Mouse (Mus musculus) liver, embryonic 11.5 days (tissue): ENCODE measurements around the gene Cnbp. TPM values are rescaled to one million over a fixed set of nuclear protein-coding genes. Genes with fewer than 3 reads are reported as not detected.
A peak's percentile ranks its signal among the peaks of the same experiment; 100 is the strongest.

Experiments
- ATAC-seq: fragments of 200-750 bp; cut with Nextera tagmentation; replicated peaks from 2 replicates; pipeline ENCODE4 v1.8.0; 2017; ENCODE audit warnings: moderate number of reproducible peaks, mild to moderate bottlenecking, moderate TSS enrichment, moderate library complexity; ENCODE audit not compliant: low FRiP score
- DNase-seq: peaks from one replicate; pipeline ENCODE4 v3.0.0-alpha.2; 2017; ENCODE audit warnings: low spot score
- H3K27ac ChIP-seq: fragments of 300-500 bp; sonication (generic); 2 replicates; pipeline ENCODE4 v1.5.1; 2014; ENCODE audit warnings: mild to moderate bottlenecking, low read depth, low read length, control low read depth
- H3K27me3 ChIP-seq: fragments of 300-500 bp; sonication (generic); replicated peaks from 2 replicates; pipeline ENCODE4 v1.6.1; 2014; ENCODE audit warnings: low read length, mixed read lengths; ENCODE audit not compliant: control insufficient read depth, insufficient read depth
- H3K36me3 ChIP-seq: fragments of 300-500 bp; sonication (generic); 2 replicates; pipeline ENCODE4 v1.6.1; 2014; ENCODE audit warnings: mild to moderate bottlenecking, low read length, moderate library complexity, mixed read lengths; ENCODE audit not compliant: control insufficient read depth, insufficient read depth
- H3K4me1 ChIP-seq: fragments of 300-500 bp; sonication (generic); replicated peaks from 2 replicates; pipeline ENCODE4 v1.6.1; 2014; ENCODE audit warnings: low read length, mixed read lengths; ENCODE audit not compliant: control insufficient read depth, insufficient read depth
- H3K4me2 ChIP-seq: fragments of 300-500 bp; sonication (generic); 2 replicates; pipeline ENCODE4 v1.6.1; 2014; ENCODE audit warnings: mild to moderate bottlenecking, control low read depth, moderate library complexity
- H3K4me3 ChIP-seq: fragments of 300-500 bp; sonication (generic); 2 replicates; pipeline ENCODE4 v1.5.1; 2014; ENCODE audit warnings: low read depth, low read length, control low read depth
- H3K9ac ChIP-seq: fragments of 300-500 bp; sonication (generic); 2 replicates; pipeline ENCODE4 v1.6.1; 2014; ENCODE audit warnings: low read depth, low read length, control low read depth
- H3K9me3 ChIP-seq: fragments of 300-500 bp; sonication (generic); 2 replicates; pipeline ENCODE4 v1.6.1; 2016; ENCODE audit warnings: low read length, inconsistent platforms, mixed read lengths; ENCODE audit not compliant: control insufficient read depth
- WGBS: fragments of 180-500 bp; shearing (Covaris S2); extraction: QIAGEN DNeasy Blood & Tissue Kit; methylation state at CpG from one replicate; pipeline ENCODE4 v1.1.7; 2014; 5-methylcytosine and 5-hydroxymethylcytosine counted together
- polyA plus RNA-seq: library from polyadenylated mRNA; unstranded; fragments of >200 nt; fragmentation: Nextera tagmentation; extraction: Ambion mirVana; gene quantifications from 2 replicates; pipeline ENCODE4 v1.2.1, GENCODE M21; 2014

The Cnbp gene
- polyA plus RNA-seq, 1 experiment from 2014 or later = 1,371 TPM

- WGBS = 52% methylated on average over 2 of the region's 2 CpGs
- ATAC-seq = 0 out of 2 replicates have a peak, but pooled peaks have one; percentile 54
Measured at GRCm38 (mm10) chr6:87867256-87867655, 16.4 kb upstream of the Cnbp start.

GRCm38 (mm10) chr6:87866211-87866610 is 15.3 kb upstream of the Cnbp start:
- 76% methylated on average over 6 of the region's 6 CpGs for WGBS
- H3K36me3 ChIP-seq = no peaks in the 10 kb centered on the region
- no peak for ATAC-seq
- no peaks in the 10 kb centered on the region for H3K27me3 ChIP-seq
- H3K27ac ChIP-seq = no peak overlapping the region
- DNase-seq = no peak
- no peak overlapping the region for H3K9ac ChIP-seq
- H3K4me2 ChIP-seq = no peak overlapping the region
- H3K9me3 ChIP-seq = no peaks in the 10 kb centered on the region
- H3K4me3 ChIP-seq = no peak overlapping the region
- H3K4me1 ChIP-seq = peaks cover 22% of the 10 kb centered on the region

More at GRCm38 (mm10) chr6:87867256-87867655, 16.4 kb upstream of the Cnbp start:
- no peak overlapping the region for H3K4me3 ChIP-seq
- H3K9ac ChIP-seq = no peak overlapping the region
- no peaks in the 10 kb centered on the region for H3K27me3 ChIP-seq
- no peak for DNase-seq
- no peaks in the 10 kb centered on the region for H3K9me3 ChIP-seq
- peaks cover 22% of the 10 kb centered on the region for H3K4me1 ChIP-seq
- H3K27ac ChIP-seq = no peak overlapping the region
- H3K36me3 ChIP-seq = no peaks in the 10 kb centered on the region
- H3K4me2 ChIP-seq = 0 out of 2 replicates have a peak overlapping the region, but pooled peaks have one; percentile 4

- Histone ChIP-seq H3K27ac (no peak overlapping the region), H3K4me3 (no peak overlapping the region), H3K9ac (no peak overlapping the region), H3K36me3 (no peaks in the 10 kb centered on the region), H3K4me2 (no peak overlapping the region), H3K9me3 (no peaks in the 10 kb centered on the region), H3K4me1 (no peaks in the 10 kb centered on the region), H3K27me3 (no peaks in the 10 kb centered on the region)
- DNase-seq = no peak
- ATAC-seq = no peak
- WGBS = 46% methylated on average over 1 of the region's 1 CpGs
Measured at GRCm38 (mm10) chr6:87857071-87857470, 6.2 kb upstream of the Cnbp start.

GRCm38 (mm10) chr6:87853446-87853845 is 2.5 kb upstream of the Cnbp start:
- Histone ChIP-seq H3K36me3 (0 out of 2 replicates have a peak, but pooled peaks cover 2% of the 10 kb centered on the region), H3K9me3 (no peaks in the 10 kb centered on the region), H3K4me3 (no peak overlapping the region), H3K9ac (no peak overlapping the region), H3K4me2 (no peak overlapping the region), H3K4me1 (peaks cover 2% of the 10 kb centered on the region), H3K27me3 (no peaks in the 10 kb centered on the region), H3K27ac (no peak overlapping the region)
- no peak for ATAC-seq
- 82% methylated on average over 4 of the region's 4 CpGs for WGBS
- DNase-seq = no peak

GRCm38 (mm10) chr6:87851871-87852270 is 965 bp upstream of the Cnbp start:
- peak overlapping the region; percentile 99; the same call in 1 of the 2 replicates for H3K4me3 ChIP-seq
- WGBS = 76% methylated on average over 6 of the region's 6 CpGs
- no peaks in the 10 kb centered on the region for H3K27me3 ChIP-seq
- H3K27ac ChIP-seq = peak overlapping the region; percentile 19; the same call in 1 of the 2 replicates
- no peak overlapping the region for H3K9ac ChIP-seq
- peaks cover 14% of the 10 kb centered on the region for H3K36me3 ChIP-seq
- no peaks in the 10 kb centered on the region for H3K9me3 ChIP-seq
- H3K4me1 ChIP-seq = peaks cover 16% of the 10 kb centered on the region
- ATAC-seq (no peak), DNase-seq (no peak)
- H3K4me2 ChIP-seq = peak overlapping the region; percentile 91

- H3K36me3 ChIP-seq = peaks cover 18% of the 10 kb centered on the region
- no peaks in the 10 kb centered on the region for H3K9me3 ChIP-seq
- peak overlapping the region; percentile 91 for H3K4me2 ChIP-seq
- H3K9ac ChIP-seq = peak overlapping the region; percentile 100
- H3K4me1 ChIP-seq = peaks cover 17% of the 10 kb centered on the region
- peak overlapping the region; percentile 95 for H3K27ac ChIP-seq
- H3K4me3 ChIP-seq = peak overlapping the region; percentile 99
- DNase-seq = peak; percentile 76
- peak; percentile 56 for ATAC-seq
- H3K27me3 ChIP-seq = no peaks in the 10 kb centered on the region
- WGBS = under 1% methylated on average over 70 of the region's 73 CpGs
Measured at GRCm38 (mm10) chr6:87850155-87850899, 579 bp downstream of the Cnbp start.

GRCm38 (mm10) chr6:87849780-87850154 is 1.1 kb downstream of the Cnbp start:
- H3K36me3 ChIP-seq = peaks cover 23% of the 10 kb centered on the region
- H3K9me3 ChIP-seq = no peaks in the 10 kb centered on the region
- H3K9ac ChIP-seq = peak overlapping the region; percentile 100
- H3K4me3 ChIP-seq = peak overlapping the region; percentile 99
- no peaks in the 10 kb centered on the region for H3K27me3 ChIP-seq
- 0% methylated on average over 8 of the region's 8 CpGs for WGBS
- ATAC-seq = no peak
- H3K4me2 ChIP-seq = peak overlapping the region; percentile 91
- peaks cover 17% of the 10 kb centered on the region for H3K4me1 ChIP-seq
- DNase-seq = peak; percentile 51
- peak overlapping the region; percentile 95 for H3K27ac ChIP-seq

- no peak for ATAC-seq
- WGBS = 85% methylated on average over 1 of the region's 1 CpGs
- peak overlapping the region; percentile 91 for H3K4me2 ChIP-seq
- H3K27ac ChIP-seq = 0 out of 2 replicates have a peak overlapping the region, but pooled peaks have one; percentile 11
- H3K9me3 ChIP-seq = no peaks in the 10 kb centered on the region
- H3K27me3 ChIP-seq = no peaks in the 10 kb centered on the region
- H3K4me1 ChIP-seq = peaks cover 17% of the 10 kb centered on the region
- no peak overlapping the region for H3K4me3 ChIP-seq
- DNase-seq = no peak
- peaks cover 45% of the 10 kb centered on the region for H3K36me3 ChIP-seq
- peak overlapping the region; percentile 34; the same call in 1 of the 2 replicates for H3K9ac ChIP-seq
Measured at GRCm38 (mm10) chr6:87846813-87847212, 4.1 kb downstream of the Cnbp start.
